Mouse (Mus musculus) adrenal gland (tissue): ENCODE results near the gene Hoxa7.

Experiments used
- intact Hi-C: fragments of 180-260 bp; cut with DNase I; formaldehyde crosslinking; loops from one replicate; pipeline ENCODE4 v1.15.1; 2025
- long read RNA-seq, 2 experiments: library from polyadenylated mRNA; unstranded; transcript quantifications; one replicate each; pipeline ENCODE4 v2.0.0; 2020; ENCODE audit warnings: borderline replicate concordance in 1 of 2; ENCODE audit not compliant: insufficient replicate concordance in 1 of 2

Gene Hoxa7
- long read RNA-seq, experiment 1, transcript Hoxa7-201 (2 exons, 2,009 nt), result major isoform, 9 of 10 reads
- long read RNA-seq, experiment 1, partial matches to known transcripts, result 0 of 10 reads
- long read RNA-seq, experiment 1, other reads (novel, unspliced or antisense), result 1 of 10 reads
- long read RNA-seq, experiment 2, transcript Hoxa7-201 (2 exons, 2,009 nt), result major isoform, 21 of 25 reads
- long read RNA-seq, experiment 2, partial matches to known transcripts, result 1 of 25 reads
- long read RNA-seq, experiment 2, other reads (novel, unspliced or antisense), result 3 of 25 reads

DNA sequence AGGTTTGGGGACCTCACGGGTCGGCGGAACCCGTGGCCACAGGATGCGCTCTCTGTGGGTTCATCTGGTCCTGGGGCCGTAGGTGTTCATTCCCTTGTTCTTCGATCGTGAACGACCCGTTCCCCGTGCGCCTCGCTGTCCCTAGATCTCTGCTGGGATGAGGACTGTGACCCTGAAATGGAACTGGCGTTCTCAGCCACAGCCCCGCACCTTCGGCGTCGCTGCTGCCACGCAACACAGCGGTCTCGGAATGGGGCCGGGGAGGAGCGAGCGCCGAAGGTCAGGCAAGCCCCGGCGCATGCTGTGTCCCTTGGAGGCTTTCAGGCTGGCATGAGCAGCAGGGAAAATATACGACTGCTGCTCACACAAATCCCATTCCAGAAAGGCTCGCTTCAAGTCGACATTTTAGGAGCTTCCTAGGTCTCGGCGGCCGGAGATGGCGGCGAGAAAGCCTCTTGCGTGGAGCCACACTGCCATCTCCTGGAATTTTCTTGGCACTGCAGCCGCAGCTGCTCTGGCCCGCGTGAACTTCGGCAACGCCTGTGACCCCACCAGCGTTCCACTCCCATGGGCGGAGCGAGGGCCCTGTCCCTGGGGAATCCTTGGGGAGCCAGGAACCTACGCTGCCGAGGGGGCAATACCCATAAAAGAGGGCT, at the start of gene Hoxa7:
Hoxa7 (minus strand) TSS at position 518 of the 656 bp plus-strand sequence.
- intact Hi-C loops, result loop anchor here (5.0 to 10.0 kb wide), 2 partner anchors 634 to 837 kb away; no protein-coding TSS in a partner anchor

DNA sequence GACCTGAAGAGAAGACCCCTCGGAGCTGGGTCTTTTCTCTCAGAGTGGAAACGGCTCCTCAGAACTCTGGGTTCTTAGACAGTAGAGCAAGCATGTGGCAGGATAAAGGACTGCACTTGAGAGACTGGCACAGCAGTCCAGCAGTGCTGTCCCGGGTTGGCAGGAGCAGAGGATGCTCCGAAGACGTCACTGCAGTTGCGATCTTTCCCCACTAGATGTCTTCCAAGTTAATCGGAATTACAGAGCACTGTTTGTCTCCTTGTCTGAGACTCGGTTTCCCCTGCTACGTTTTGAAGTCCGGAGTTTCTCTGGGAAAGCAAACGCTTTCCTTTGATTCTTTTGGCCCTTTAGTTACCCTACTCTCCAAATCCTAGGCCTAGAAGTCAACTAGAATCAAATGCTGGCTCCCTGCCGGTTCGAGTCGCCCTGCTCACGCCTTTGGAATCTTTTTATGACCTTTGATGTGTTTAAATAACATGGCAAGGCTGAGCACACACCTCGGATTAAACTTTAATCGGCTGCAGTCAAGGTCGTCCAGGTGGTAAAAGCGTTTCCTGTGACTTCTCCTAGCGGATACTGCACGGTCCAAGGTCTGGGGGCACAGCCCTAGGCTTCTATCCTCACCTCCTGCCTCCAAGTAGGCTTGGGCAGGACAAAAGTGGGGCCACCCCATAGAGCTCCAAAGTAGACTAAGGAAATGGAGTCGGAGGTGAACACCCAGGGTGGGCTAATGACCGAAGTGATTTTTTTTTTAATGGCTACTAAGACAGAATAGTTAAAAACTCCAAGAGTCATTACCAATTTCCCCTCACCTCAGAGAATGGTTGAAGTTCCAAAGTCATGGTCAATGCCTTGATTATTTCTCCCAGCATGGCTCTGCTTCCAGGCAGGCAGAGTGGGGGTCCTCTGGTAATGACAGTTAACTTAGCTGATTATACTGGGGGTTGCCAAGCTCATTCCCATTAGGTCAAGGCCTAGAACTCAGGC, 49.1 kb upstream of the Hoxa7 start:
- intact Hi-C loops, result loop anchor here (2.0 kb wide), 1 partner anchor 306 kb away; no protein-coding TSS in a partner anchor

DNA sequence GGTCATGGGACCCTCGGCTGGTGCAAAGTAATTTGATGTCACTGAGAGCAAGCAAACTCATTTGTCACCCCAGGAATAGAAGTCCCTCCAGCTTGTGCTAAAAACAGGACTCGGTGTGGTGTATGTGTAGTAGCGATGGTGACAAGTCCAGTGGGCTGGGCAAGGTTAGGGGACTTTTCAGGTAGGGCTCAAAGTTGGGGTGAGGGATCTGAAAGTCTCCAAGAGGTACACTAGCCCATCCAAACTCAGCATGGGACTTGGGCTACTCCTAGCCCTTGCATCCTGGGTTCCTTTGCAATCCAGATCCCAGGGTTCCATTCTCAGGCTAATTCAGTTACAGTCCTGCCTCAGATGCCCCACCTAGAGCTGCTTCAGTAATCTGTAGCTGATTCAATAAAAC, 47.1 kb upstream of the Hoxa7 start:
- intact Hi-C loops, result no loop called here

DNA sequence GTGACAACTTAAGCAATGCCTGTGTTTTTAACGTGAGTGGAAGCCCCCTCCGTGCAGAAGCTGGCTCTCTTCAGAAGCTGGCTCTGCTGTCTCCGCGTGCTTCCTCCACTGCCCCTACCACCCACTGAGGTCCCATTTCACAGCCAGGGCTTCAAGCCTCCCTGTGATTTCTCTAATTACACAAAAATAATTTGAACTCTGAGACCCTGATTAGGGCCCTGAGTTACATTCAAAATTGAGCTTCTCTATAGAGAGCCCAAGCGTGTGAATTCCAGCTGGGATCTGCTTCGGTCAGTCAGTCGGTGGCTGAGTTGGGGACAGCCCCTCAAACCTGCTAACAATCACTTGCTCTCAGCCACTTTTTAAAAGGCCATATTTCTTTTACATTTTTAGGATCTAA, 46.7 kb upstream of the Hoxa7 start:
- intact Hi-C loops, result no loop called here

DNA sequence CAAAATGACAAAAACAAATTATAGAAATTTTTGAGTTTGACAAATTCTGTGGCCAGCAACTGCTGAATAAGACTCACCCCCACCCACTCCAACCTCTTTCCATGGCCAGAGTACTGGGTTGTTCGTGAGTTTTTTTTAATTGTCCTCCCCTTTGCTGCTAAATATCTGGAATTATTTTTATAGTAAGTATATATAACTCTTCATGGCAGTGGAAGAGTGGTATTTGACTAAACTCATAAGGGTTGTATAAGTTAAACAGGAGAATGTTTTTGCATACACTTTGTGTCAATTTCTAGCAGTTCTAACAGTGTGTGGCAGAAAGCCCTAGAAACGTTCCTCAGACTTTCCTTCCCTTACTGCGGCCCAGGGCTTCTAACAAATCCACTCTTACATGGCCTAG, 46.0 kb upstream of the Hoxa7 start:
- intact Hi-C loops, result no loop called here

DNA sequence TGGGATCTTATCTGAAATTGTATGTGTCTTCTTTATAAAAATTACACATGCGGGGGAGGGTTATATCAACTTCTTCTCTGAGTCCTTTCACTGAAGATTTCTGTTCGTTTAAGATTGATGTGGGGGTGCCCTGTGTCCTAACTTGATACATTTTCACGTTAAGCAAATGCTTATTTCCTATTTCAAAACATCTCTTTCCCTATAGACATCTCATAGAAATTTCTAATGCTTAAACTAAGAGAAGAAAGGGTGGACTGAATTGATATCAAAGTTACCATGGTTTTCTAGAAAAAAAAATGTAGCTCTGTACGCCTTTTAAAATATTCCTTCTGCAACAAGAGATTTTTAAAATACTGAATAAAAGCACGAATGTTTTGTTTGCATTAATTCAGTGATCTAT, 45.6 kb upstream of the Hoxa7 start:
- intact Hi-C loops, result no loop called here

DNA sequence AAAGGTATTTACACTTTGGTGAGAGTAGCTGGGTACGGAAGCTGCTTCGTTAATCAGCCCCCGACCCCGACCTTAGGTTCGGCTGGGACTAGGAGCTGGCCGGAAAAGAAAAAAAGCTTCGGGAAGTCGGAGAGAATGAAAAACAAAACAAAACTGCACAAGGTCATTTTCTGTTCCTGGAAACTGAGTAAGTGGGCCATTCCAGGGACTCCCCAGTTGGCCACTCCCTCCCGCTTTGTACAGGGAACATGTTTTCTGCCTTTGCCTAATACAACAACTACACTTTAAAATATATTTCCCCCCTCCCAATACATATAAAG, 45.0 kb upstream of the Hoxa7 start:
- intact Hi-C loops, result no loop called here

DNA sequence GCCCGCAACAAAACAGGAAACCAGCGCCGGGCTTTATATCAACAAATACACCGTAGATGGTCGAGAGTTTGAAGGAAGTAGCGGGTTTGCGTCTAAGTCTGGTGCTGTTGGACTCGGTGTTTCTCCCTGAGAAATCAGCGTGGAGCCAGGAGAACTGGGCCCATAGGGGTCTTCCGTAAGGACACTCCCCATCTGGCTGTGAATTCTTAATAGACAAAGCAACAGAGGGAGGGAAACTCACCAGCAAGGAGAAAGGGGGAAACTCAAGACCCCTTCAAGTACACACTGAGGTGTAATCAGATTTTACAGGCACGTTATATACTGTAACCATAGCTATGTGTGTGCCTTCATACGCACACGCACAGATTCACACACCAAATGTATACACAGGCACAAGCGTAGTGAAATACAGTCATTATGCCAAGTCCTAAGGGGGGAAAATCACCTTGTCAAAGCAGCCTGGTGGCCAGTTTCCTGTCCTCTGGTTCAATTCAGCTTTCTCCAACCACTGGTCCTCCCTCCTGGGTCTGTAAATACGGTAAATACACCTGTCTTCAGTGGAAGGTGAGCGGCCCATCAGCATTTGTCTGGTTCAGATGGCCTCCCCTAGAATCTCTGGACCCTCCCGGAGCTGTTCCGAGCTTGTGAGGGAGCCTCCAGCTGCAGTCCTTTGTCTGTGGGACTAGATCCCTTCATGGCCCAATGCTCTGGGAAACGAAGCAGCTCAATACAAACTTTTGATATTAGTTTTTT, 44.4 kb upstream of the Hoxa7 start:
- intact Hi-C loops, result no loop called here

DNA sequence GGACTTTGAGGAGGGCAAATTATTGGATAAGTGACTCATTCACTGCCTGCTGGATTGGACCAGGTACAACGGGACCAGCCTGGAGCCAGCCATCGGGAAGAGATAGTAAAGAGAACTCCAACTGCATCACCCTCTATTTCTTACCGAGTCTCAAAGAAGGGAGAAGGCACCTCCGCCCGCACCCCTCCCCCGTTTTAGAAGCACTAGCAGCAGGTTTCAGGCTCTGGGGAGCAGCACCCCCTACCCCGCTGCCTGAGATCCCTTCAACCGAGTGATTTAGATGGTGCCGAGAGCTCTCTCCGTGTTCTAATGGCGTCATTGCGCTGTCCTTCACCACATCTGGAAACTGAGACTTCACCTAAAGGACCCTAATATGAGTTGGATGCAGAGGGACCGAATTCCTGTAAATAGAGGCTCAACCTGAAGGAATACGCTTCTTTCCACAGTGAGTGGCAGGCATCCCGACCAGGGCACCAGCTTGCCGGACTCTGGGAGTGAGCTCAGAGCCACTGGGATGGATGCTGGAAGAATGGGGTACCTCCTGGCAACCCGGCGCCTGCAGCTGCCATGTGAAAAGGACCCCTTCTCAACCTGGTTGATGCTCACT, 43.8 kb upstream of the Hoxa7 start:
- intact Hi-C loops, result no loop called here

DNA sequence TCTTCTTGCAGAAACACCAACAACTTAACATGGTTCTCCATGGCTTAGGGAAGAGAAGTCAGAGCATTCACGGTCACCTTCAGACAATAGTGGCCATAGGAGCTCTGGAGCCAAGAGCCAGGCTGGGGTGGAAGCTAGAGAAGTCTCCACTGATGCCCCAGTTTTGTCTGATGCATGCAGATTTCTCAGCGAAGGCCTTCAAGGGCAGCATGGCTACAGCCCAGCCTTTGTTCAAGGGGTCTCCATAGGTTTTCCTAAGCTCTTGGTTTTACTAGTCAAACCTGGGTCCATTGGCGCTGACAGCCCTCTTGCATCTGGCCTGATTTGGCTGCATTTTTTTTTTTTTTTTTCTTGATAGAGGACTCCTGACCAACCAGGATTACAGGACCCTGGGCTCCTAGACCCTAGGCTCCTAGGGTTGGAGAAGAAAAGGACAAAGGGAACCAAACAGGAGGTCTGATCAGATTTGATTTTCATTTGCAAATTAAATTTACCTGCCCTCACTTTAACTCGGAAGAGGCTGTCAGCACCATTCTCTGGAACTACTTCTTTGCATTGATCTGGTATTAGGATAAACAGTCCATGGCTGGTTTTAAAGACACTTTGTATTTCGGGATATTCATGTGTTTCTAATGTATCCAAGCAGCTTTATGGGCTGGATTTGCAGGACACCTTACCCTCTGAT, 42.6 kb upstream of the Hoxa7 start:
- intact Hi-C loops, result loop anchor here (5.0 kb wide), 1 partner anchor 43 kb away; no protein-coding TSS in a partner anchor

DNA sequence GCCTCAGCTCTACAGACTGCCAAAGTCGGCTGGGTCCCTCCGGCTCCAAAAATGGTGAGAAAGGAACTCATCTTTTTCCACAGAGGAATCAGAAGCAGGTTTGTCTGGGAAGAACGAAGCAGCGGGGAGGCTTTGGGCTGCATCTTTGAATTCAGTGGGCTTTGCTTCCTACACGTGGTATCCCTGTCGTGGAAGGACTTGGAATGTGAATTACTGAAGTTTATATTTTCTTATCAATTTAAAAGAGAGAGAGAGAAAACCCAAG, 41.6 kb upstream of the Hoxa7 start:
- intact Hi-C loops, result loop anchor here (5.0 kb wide), 1 partner anchor 44 kb away; no protein-coding TSS in a partner anchor

DNA sequence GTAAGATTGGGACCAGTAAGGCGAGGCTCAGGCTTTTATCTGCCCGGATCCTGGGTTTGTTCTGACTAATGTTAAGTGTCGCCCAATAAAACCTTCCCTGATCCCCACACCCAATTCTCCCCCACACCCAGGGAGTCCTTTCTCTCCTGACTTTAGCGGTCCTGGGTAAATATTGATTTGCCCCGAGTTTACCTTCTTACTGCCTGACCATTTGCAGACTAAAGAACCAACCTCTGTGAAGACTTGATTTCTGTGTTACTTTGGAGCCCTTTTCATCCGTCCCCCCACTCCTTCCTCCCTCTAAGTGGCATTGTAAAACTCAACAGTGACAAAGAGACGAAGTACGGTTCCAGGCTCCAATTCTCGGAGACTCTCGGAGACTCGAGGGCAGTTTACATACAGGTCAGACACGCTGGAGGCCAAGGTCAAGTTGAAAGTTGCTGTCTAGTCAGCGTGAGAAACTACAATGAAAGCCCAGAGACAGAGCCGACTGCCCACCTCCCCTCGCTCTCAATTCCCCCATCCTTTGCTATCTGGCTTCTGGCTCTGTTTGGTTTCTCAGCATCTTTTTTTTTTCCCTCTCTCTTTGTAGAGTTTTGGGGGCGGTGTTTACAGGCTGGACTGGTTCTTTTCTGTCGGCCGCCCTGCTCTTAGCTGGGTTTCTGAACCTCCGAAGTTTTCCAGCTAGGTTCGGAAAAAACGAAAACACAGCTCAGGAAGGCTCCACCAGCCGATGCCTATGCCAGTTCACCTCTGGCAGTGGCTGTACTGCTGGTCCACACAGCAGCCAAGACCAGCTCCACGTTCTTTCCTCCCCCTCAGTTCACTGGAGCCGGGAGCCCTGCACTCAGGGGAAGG, 41.0 kb upstream of the Hoxa7 start:
- intact Hi-C loops, result loop anchor here (5.0 kb wide), 1 partner anchor 45 kb away; no protein-coding TSS in a partner anchor

DNA sequence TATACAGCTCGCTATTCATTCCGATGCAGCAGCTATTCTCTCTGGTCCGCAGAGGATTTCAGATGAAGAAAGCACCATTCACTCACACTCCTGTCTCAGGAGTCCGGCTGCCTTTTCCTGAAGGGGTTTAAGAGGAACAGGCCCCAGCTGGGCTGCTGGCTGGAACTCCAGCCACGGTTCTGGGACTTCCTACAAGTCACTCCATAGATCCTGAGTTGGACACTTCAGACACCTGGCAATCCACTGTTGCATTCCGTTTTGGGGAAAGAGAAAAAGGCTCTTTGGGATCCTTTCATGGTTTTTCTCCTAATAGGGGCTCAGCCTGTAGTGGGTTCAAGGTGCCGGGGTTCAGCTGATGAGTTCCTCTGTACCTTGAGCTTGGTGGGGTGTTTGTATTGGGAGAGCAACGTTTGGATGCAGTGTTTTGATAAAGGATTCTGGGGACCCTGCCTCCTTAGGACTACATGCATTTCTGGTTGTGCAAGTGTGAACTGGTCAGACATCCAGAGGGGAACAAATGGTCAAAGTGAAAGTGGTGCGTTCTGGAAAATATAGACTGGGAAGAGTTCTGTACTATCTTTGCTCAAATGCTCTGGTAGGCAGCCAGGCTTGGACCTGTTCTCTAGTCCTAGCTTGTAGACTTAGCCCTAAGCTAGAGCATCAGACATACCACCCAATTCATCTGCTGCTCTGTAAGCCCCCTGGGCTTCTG, 40.3 kb upstream of the Hoxa7 start:
- intact Hi-C loops, result loop anchor here (5.0 kb wide), 1 partner anchor 45 kb away; no protein-coding TSS in a partner anchor

DNA sequence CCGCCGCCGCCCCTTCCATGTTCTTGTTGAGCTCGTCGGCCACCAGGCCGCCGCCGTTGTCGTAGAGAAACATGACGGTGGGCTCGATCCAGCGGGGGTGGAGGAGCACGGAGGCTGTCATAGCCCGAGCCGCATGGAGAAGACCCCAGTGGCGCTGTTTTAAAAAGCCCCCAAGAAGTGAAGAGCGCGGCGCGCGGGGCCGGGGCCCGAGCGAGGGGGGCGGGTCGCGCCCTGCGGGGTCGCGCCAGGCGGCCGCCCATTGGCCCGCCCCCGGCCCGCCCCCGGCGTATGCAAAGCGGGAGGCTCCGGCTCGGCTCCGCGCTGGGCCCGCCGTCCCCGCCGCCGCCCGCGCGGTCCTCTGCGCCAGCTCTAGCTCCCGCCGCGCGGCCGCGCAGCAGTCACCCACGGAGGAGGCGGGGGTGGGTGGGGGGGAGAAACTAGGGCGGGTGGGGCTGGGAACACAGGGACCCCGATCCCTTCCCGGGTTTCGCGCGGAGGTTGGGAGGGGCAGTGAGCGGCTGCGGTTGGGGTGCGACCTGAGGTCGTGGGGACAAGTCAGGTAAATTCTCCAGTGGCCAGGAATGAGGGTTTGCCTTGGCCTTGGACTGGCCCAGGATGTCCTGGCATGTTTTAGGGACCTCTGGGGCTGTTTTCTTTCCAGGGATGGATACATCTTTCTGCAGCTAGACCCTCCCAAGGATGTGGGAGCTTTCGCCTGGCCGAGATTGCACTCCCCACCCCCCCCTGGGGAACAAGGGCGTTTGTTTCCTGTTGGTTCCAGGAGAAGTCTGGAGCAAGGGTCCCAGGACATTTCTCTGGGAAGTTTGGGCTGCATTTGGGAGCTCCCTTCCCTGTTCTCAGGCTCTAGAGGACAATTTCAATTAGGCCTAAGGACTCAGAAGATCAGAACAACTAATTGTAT, 39.3 kb upstream of the Hoxa7 start, which contains the start of gene Hoxa13:
Hoxa13 (minus strand) TSS at position 227 of the 922 bp plus-strand sequence.
- intact Hi-C loops, result loop anchor here (5.0 kb wide), 1 partner anchor 46 kb away; no protein-coding TSS in a partner anchor

DNA sequence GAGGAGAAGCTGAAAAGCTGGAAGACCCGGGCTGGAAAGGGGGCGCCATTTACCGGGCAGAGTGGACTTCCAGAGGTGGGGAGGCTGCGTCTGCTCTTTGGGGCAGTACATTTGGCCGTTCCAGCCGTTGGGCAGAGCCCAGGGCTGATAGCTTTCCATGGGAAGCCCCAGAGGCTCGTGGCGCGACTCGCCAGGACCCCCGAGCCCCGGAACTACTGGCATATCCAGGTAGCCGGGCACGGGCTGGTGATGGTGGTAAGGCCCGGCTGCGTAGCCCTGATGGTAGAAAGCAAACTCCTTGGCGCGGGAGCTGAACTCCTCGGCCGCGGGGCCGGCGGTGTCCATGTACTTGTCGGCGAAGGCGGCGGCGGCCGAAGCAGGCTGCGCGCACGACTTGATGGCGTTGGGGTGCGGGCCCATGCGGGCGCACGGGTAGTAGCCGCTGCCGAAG, 38.2 kb upstream of the Hoxa7 start:
- intact Hi-C loops, result loop anchor here (5.0 kb wide), 3 partner anchors 47 to 657 kb away; no protein-coding TSS in a partner anchor

DNA sequence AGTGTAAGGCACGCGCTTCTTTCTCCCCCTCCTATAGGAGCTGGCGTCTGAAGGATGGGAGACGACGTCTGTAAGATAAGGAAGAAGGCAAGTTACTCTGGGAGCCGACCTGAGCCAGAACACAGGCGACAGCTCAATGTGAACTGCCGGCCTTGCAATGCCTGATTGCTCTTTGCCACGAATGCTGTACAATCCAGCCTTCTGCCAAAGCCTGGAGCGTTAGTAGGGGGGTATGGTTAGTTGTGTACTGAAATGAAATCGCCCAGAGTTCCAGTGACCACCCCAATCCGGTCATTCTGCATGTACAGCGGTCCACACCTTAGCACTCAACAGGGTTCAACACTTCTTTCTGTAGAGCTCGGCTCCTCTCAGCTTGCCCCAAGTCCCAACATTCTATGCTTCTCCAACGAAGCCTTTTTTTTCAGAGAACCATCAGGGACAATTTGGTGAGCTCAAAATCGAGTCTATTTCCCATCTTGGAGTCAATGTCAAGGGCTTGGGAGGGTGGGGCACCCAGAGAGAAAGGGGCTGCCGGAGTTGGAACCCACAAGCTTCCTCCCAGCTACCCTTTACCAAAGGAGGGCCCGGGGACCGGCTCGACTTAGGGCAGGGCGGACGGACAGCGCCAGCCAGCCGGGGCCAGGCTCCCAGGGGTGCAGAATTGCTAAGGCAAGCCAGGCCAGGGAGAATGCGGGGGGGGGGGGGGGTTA, 37.6 kb upstream of the Hoxa7 start:
- intact Hi-C loops, result loop anchor here (5.0 kb wide), 2 partner anchors 583 to 658 kb away; no protein-coding TSS in a partner anchor
